Mouse (Mus musculus) lung, embryonic 14.5 days (tissue): Measurements from ENCODE around the gene Vav1. TPM values are rescaled to one million over a fixed set of nuclear protein-coding genes. Genes with fewer than 3 reads are reported as not detected.

Source experiments
- ATAC-seq: fragments of 200-750 bp; cut with Nextera tagmentation; 2 replicates; pipeline ENCODE4 v1.8.0; 2017; ENCODE audit warnings: mild to moderate bottlenecking, moderate TSS enrichment, moderate library complexity; ENCODE audit not compliant: insufficient read depth
- DNase-seq: peaks from one replicate; pipeline ENCODE4 v3.0.0-alpha.2; 2015
- H3K27ac ChIP-seq: fragments of 300-500 bp; sonication (generic); 2 replicates; pipeline ENCODE4 v1.5.1; 2014; ENCODE audit warnings: low read depth, mild to moderate bottlenecking, moderate library complexity
- H3K27me3 ChIP-seq: fragments of 300-500 bp; sonication (generic); 2 replicates; pipeline ENCODE4 v1.6.1; 2014; ENCODE audit warnings: low read length, control low read depth; ENCODE audit not compliant: insufficient read depth
- H3K36me3 ChIP-seq: fragments of 300-500 bp; sonication (generic); 2 replicates; pipeline ENCODE4 v1.6.1; 2014; ENCODE audit warnings: control low read depth; ENCODE audit not compliant: insufficient read depth
- H3K4me1 ChIP-seq: fragments of 300-500 bp; sonication (generic); 2 replicates; pipeline ENCODE4 v1.6.1; 2014; ENCODE audit warnings: antibody characterized with exemption, control low read depth; ENCODE audit not compliant: insufficient read depth
- H3K4me2 ChIP-seq: fragments of 300-500 bp; sonication (generic); 2 replicates; pipeline ENCODE4 v1.6.1; 2014; ENCODE audit warnings: mild to moderate bottlenecking
- H3K4me3 ChIP-seq: fragments of 300-500 bp; sonication (generic); 2 replicates; pipeline ENCODE4 v1.5.1; 2014; ENCODE audit warnings: low read depth, low read length
- H3K9ac ChIP-seq: fragments of 300-500 bp; sonication (generic); 2 replicates; pipeline ENCODE4 v1.6.1; 2014
- H3K9me3 ChIP-seq: fragments of 300-500 bp; sonication (generic); 2 replicates; pipeline ENCODE4 v1.6.1; 2016; ENCODE audit warnings: low read depth, low read length, control low read depth
- CTCF ChIP-seq: IDR thresholded peaks from 2 replicates; pipeline ENCODE4 v1.5.1; 2016; ENCODE audit warnings: antibody characterized with exemption, low read depth
- WGBS: fragments of 180-500 bp; shearing (Covaris S2); extraction: QIAGEN DNeasy Blood & Tissue Kit; methylation state at CpG from one replicate; pipeline ENCODE4 v1.1.7; 2014; 5-methylcytosine and 5-hydroxymethylcytosine counted together
- polyA plus RNA-seq: library from polyadenylated mRNA; unstranded; fragments of >200 nt; fragmentation: Nextera tagmentation; extraction: Ambion mirVana; gene quantifications from 2 replicates; pipeline ENCODE4 v1.2.1, GENCODE M21; 2014

Vav1 gene
- polyA plus RNA-seq, 1 experiment from 2014 or later = 2.7 TPM

DNA sequence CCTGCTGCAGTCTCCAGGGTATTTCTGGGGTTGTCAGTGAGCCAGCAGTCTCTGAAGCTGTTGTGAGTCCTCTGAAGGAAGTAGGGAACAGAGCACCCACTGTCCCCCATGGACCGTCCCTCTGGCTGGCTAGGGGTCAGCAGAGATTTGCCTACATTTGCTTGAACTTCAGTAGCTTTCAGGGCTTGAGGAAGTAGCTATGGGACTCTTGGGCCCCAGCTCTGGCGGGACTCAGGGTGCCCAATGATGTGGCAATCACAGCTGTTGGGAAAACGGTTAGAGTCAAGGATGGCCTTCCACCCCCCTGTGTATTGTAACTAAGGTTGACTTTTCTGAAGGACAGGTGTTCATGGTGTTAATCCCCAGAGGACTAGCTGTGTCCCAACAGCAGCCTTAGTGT lies 1.5 kb downstream of the Vav1 start:
- no peak overlapping the region for H3K9ac ChIP-seq
- no peaks in the 10 kb centered on the region for H3K36me3 ChIP-seq
- 67% methylated on average over 3 of the region's 3 CpGs for WGBS
- H3K27ac ChIP-seq = no peak overlapping the region
- no peaks in the 10 kb centered on the region for H3K9me3 ChIP-seq
- no peak overlapping the region for H3K4me3 ChIP-seq
- H3K27me3 ChIP-seq = peaks cover 11% of the 10 kb centered on the region; the same call in 1 of the 2 replicates
- H3K4me1 ChIP-seq = no peaks in the 10 kb centered on the region
- TF ChIP-seq CTCF = no peak
- ATAC-seq (no peak), DNase-seq (no peak)
- no peak overlapping the region for H3K4me2 ChIP-seq

DNA sequence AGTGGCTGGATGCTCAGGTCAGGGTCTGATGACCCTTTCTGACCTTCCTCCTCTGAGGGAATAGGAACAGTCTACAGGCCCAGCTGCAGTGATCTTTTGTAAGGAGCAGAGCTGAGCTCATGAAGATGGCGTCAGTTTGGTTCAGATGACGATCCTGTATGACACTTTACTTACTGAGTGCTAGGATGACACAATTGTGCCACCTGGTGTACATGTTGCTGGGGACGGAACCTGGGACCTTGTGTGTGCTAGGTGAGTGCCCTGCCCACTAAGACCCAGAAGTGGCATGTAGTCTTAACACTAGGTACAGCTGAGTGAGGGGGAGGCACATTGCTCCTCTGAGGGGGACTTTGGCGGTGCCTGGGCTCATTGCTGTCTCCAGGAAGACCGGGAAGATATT lies 5.0 kb downstream of the Vav1 start:
- Histone ChIP-seq H3K9me3 (no peaks in the 10 kb centered on the region), H3K4me1 (no peaks in the 10 kb centered on the region), H3K27me3 (peaks cover 5% of the 10 kb centered on the region; the same call in 1 of the 2 replicates), H3K27ac (no peak overlapping the region), H3K4me3 (no peak overlapping the region), H3K9ac (no peak overlapping the region), H3K4me2 (no peak overlapping the region), H3K36me3 (no peaks in the 10 kb centered on the region)
- ATAC-seq = no peak
- WGBS = 65% methylated on average over 5 of the region's 5 CpGs
- no peak for DNase-seq
- TF ChIP-seq CTCF = no peak

DNA sequence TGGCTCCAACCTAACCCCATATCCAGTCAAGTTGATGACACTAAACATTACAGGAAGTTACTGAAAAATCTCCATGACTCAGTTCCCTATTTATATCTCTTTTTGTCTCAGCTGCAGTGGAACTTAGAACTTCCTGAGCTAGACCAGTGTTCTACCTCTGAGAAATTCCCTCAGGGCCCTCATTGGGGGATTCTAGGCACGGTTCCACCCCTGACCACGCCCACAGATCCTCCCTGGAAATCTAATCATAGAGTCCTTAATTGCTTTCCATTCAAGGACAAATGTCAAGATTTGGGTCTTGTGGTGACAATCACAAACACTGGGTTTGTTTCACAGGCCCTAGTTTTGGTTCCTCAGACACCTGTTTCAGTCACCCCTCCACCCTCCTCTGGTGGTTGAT lies 6.2 kb downstream of the Vav1 start:
- H3K9ac ChIP-seq = no peak overlapping the region
- no peaks in the 10 kb centered on the region for H3K9me3 ChIP-seq
- no peaks in the 10 kb centered on the region for H3K4me1 ChIP-seq
- no peak overlapping the region for H3K4me3 ChIP-seq
- no peak for ATAC-seq
- H3K27me3 ChIP-seq = no peaks in the 10 kb centered on the region
- DNase-seq = no peak
- H3K27ac ChIP-seq = no peak overlapping the region
- WGBS = 55% methylated on average over 2 of the region's 2 CpGs
- no peak overlapping the region for H3K4me2 ChIP-seq
- no peaks in the 10 kb centered on the region for H3K36me3 ChIP-seq
- no peak for TF ChIP-seq CTCF

DNA sequence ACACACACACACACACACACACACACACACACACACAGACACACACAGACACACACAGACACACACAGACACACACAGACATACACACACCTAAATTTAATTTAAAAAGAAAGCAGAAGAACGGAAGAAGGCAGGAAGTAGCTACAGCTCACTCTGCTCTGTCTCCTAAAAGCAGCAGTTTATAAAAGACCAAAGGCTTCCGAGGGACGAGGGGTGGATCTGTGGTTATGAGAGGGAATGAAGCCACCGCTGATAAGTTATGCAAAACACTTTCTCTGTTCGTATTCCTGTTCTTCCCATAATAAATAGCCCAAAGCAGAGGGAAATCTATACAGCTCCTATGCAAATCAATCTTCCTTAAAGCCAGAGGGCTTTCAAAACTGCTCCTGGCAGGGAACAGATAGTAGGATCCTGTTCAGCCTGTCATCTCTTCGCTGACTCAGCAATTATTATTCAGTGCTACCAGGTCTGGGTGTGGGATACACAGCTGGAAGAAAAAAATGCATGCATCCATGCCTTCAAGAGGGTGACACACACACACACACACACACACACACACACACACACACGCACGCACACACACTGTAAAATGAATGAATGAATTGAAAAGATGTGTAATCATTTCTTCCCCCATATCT lies 7.9 kb downstream of the Vav1 start:
- Histone ChIP-seq H3K36me3 (no peaks in the 10 kb centered on the region), H3K4me2 (no peak overlapping the region), H3K4me3 (no peak overlapping the region), H3K9ac (no peak overlapping the region), H3K27me3 (no peaks in the 10 kb centered on the region), H3K27ac (no peak overlapping the region), H3K9me3 (no peaks in the 10 kb centered on the region), H3K4me1 (no peaks in the 10 kb centered on the region)
- no peak for TF ChIP-seq CTCF
- WGBS = 59% methylated on average over 8 of the region's 8 CpGs
- DNase-seq = no peak
- ATAC-seq = no peak

DNA sequence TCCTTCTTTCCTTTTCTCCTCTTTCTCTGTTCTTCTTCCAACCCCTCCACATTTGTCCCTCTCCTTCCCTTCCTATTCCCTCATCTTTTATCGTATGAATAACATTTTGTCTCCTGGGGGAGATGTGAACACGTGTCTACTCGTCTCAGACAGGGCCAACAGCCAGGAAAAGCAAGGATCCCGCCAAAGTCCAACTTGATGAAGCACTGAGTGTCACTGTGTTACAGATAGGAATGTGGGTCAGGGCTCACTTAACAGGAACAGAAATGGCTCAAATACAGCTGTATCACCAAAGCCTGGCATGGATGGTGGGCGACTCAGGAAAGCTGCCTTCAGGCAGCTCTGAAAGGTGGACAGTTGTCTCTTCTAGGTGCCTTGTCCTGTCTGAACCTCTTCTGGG lies 10.4 kb downstream of the Vav1 start:
- H3K4me2 ChIP-seq = no peak overlapping the region
- no peak for TF ChIP-seq CTCF
- H3K9ac ChIP-seq = no peak overlapping the region
- H3K9me3 ChIP-seq = no peaks in the 10 kb centered on the region
- WGBS = 72% methylated on average over 5 of the region's 5 CpGs
- no peaks in the 10 kb centered on the region for H3K36me3 ChIP-seq
- H3K4me3 ChIP-seq = no peak overlapping the region
- no peak for ATAC-seq
- no peaks in the 10 kb centered on the region for H3K4me1 ChIP-seq
- H3K27ac ChIP-seq = no peak overlapping the region
- H3K27me3 ChIP-seq = no peaks in the 10 kb centered on the region
- no peak for DNase-seq

DNA sequence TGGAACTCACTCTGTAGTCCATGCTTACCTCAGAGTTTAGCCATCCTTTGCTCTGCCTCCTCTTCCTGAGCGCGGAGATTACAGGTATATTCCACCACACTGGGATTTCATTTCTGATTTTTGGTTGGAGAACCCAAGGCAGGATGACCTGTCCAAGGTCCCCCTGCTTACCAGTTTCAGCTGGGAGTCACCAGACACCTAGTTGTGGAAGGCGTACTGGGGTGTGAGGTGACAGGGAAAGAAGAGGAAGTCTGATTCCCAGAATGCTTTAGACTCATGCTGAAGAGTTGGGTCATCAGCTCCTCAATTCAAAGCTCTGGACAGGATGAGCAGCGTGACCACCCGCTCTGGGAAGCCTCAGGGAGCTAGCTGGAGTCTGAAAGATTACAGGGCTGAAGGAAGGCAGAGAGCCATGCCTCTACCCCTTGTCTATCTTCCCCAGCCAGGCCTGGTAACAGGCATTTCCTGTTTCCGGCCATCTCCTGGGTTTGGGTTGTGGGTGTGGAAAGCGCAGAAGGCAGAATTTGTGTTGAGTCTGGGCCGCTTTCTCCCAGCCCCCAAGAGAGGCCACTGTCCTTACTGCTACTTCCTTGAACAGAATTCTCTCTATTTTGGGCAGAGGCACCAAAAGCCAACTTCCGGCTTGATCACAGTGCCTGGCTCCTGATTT lies 11.2 kb downstream of the Vav1 start:
- Histone ChIP-seq H3K27me3 (no peaks in the 10 kb centered on the region), H3K27ac (peak overlapping the region; percentile 4; the same call in 1 of the 2 replicates), H3K4me1 (no peaks in the 10 kb centered on the region), H3K9me3 (no peaks in the 10 kb centered on the region), H3K9ac (no peak overlapping the region), H3K4me3 (no peak overlapping the region), H3K36me3 (no peaks in the 10 kb centered on the region), H3K4me2 (no peak overlapping the region)
- DNase-seq (peak; percentile 41), ATAC-seq (peak; percentile 49; the same call in 1 of the 2 replicates)
- WGBS = 81% methylated on average over 9 of the region's 9 CpGs
- TF ChIP-seq CTCF = no peak

GRCm38 (mm10) chr17:57290671-57291055 lies 11.8 kb downstream of the Vav1 start:
- 67% methylated on average over 7 of the region's 7 CpGs for WGBS

More at GRCm38 (mm10) chr17:57290671-57291055, 11.8 kb downstream of the Vav1 start:
- no peak overlapping the region for H3K9ac ChIP-seq
- H3K4me3 ChIP-seq = no peak overlapping the region
- no peak overlapping the region for H3K4me2 ChIP-seq
- H3K27me3 ChIP-seq = no peaks in the 10 kb centered on the region
- TF ChIP-seq CTCF = no peak
- no peak for DNase-seq
- no peaks in the 10 kb centered on the region for H3K36me3 ChIP-seq
- ATAC-seq = no peak
- peak overlapping the region; percentile 1; the same call in 1 of the 2 replicates for H3K27ac ChIP-seq
- no peaks in the 10 kb centered on the region for H3K9me3 ChIP-seq
- no peaks in the 10 kb centered on the region for H3K4me1 ChIP-seq
